Mouse (Mus musculus) urinary bladder, adult 18-20 months (tissue): ENCODE data around the gene AC131692.1.
A peak's percentile ranks its signal among the peaks of the same experiment; 100 is the strongest.

Experiments used
- DNase-seq, 2 experiments: peaks; one replicate each; pipeline ENCODE4 v3.0.0; 2022; ENCODE audit warnings: low spot score in 2 of 2, mixed read lengths in 2 of 2

Gene AC131692.1

GRCm38 (mm10) chr19:6067724-6068415 is 26.3 kb upstream of the AC131692.1 start, which contains the start of gene Tm7sf2:
Tm7sf2 (minus strand) TSS chr19:6068373.
- peak; percentile 81 to 92 for DNase-seq

GRCm38 (mm10) chr19:6068951-6069350 is 25.3 kb upstream of the AC131692.1 start:
- no peak for DNase-seq

GRCm38 (mm10) chr19:6069851-6070250 is 24.4 kb upstream of the AC131692.1 start:
- no peak for DNase-seq

- no peak for DNase-seq
Measured at GRCm38 (mm10) chr19:6070571-6071250, 23.5 kb upstream of the AC131692.1 start.

- no peak for DNase-seq
Measured at GRCm38 (mm10) chr19:6071261-6071660, 23.0 kb upstream of the AC131692.1 start.

- no peak for DNase-seq
Measured at GRCm38 (mm10) chr19:6073889-6074288, 20.3 kb upstream of the AC131692.1 start.

- DNase-seq = peak; percentile 71 to 75
Measured at GRCm38 (mm10) chr19:6076564-6077393, 17.4 kb upstream of the AC131692.1 start, which contains the start of gene Vps51. Vps51 (minus strand) TSS chr19:6077231.

- DNase-seq = no peak
Measured at GRCm38 (mm10) chr19:6079983-6080480, 14.2 kb upstream of the AC131692.1 start, which contains the start of gene Tmem262. Tmem262 (plus strand) TSS chr19:6080033.

GRCm38 (mm10) chr19:6082156-6082555 is 12.1 kb upstream of the AC131692.1 start, which contains the start of gene Gm28374:
Gm28374 (minus strand) TSS chr19:6082256.
- DNase-seq = no peak

- DNase-seq = peak; percentile 92 to 95
Measured at GRCm38 (mm10) chr19:6084478-6085248, 9.6 kb upstream of the AC131692.1 start, which contains the start of the genes Zfpl1 and Cdca5. Zfpl1 (minus strand) TSS chr19:6084956. Cdca5 (plus strand) TSS chr19:6084983.

- peak in 1 of 2 experiments; percentile 19 for DNase-seq
Measured at GRCm38 (mm10) chr19:6085417-6085879, 8.8 kb upstream of the AC131692.1 start.

- DNase-seq = no peak
Measured at GRCm38 (mm10) chr19:6088841-6089240, 5.4 kb upstream of the AC131692.1 start.

GRCm38 (mm10) chr19:6097847-6098246 is 3.6 kb downstream of the AC131692.1 start:
- no peak for DNase-seq

- DNase-seq = no peak
Measured at GRCm38 (mm10) chr19:6101186-6101585, 7.0 kb downstream of the AC131692.1 start.

- DNase-seq = no peak
Measured at GRCm38 (mm10) chr19:6102169-6102853, 8.1 kb downstream of the AC131692.1 start.

- no peak for DNase-seq
Measured at GRCm38 (mm10) chr19:6104476-6104875, 10.3 kb downstream of the AC131692.1 start.

- DNase-seq = no peak
Measured at GRCm38 (mm10) chr19:6105586-6105985, 11.4 kb downstream of the AC131692.1 start, which contains the start of gene Naaladl1. Naaladl1 (plus strand) TSS chr19:6105782.

GRCm38 (mm10) chr19:6113116-6113515 is 18.9 kb downstream of the AC131692.1 start:
- no peak for DNase-seq

GRCm38 (mm10) chr19:6116113-6116850 is 22.1 kb downstream of the AC131692.1 start:
- no peak for DNase-seq
